Mouse (Mus musculus) cortical plate, adult 2 months (tissue): Measurements from ENCODE around the gene Dner. TPM values are rescaled to one million over a fixed set of nuclear protein-coding genes. Genes with fewer than 3 reads are reported as not detected.

Experiments
- H3K27ac ChIP-seq: fragments of 200-500 bp; 2 replicates; pipeline ENCODE4 v1.5.1; 2012; ENCODE audit warnings: low read length, control low read depth, inconsistent platforms; ENCODE audit not compliant: insufficient read depth
- H3K4me1 ChIP-seq: fragments of 200-500 bp; 2 replicates; pipeline ENCODE4 v1.6.1; 2011; ENCODE audit warnings: low read length; ENCODE audit not compliant: control insufficient read depth, insufficient read depth
- H3K4me3 ChIP-seq: fragments of 200-500 bp; 2 replicates; pipeline ENCODE4 v1.5.1; 2011; ENCODE audit warnings: mild to moderate bottlenecking, low read length, control low read depth; ENCODE audit not compliant: insufficient read depth
- CTCF ChIP-seq: fragments of 200-500 bp; IDR thresholded peaks from 2 replicates; pipeline ENCODE4 v1.5.1; 2011; ENCODE audit warnings: mild to moderate bottlenecking, control low read depth, low read length; ENCODE audit not compliant: insufficient read depth; ENCODE audit errors: extremely low read depth
- POLR2A ChIP-seq: fragments of 200-500 bp; IDR thresholded peaks from 2 replicates; pipeline ENCODE4 v1.6.1; 2011; ENCODE audit warnings: mild to moderate bottlenecking, low read length, control low read depth; ENCODE audit not compliant: insufficient read depth; ENCODE audit errors: extremely low read depth
- polyA plus RNA-seq: library from polyadenylated mRNA; depleted of rRNA; stranded (reverse); fragments of >200 nt; gene quantifications from 2 replicates; pipeline ENCODE4 v1.2.3, GENCODE M21; 2012

Gene Dner
- polyA plus RNA-seq, 1 experiment = 75.0 TPM

- H3K4me1 ChIP-seq = no peaks in the 10 kb centered on the region
- no peak for TF ChIP-seq POLR2A
- no peak for TF ChIP-seq CTCF
- no peak overlapping the region for H3K27ac ChIP-seq
- no peak overlapping the region for H3K4me3 ChIP-seq
Observed at GRCm38 (mm10) chr1:84436281-84436680, 259.7 kb downstream of the Dner start.

GRCm38 (mm10) chr1:84433291-84433980 lies 262.6 kb downstream of the Dner start:
- no peak for TF ChIP-seq CTCF
- no peak for TF ChIP-seq POLR2A
- Histone ChIP-seq H3K4me1 (no peaks in the 10 kb centered on the region), H3K27ac (no peak overlapping the region), H3K4me3 (no peak overlapping the region)

- Histone ChIP-seq H3K4me1 (peaks cover 1% of the 10 kb centered on the region; the same call in 1 of the 2 replicates), H3K4me3 (no peak overlapping the region), H3K27ac (no peak overlapping the region)
- TF ChIP-seq CTCF (no peak), POLR2A (no peak)
Observed at GRCm38 (mm10) chr1:84432311-84432710, 263.7 kb downstream of the Dner start.

- H3K4me1 ChIP-seq = peaks cover 1% of the 10 kb centered on the region; the same call in 1 of the 2 replicates
- no peak overlapping the region for H3K4me3 ChIP-seq
- TF ChIP-seq CTCF (no peak), POLR2A (no peak)
- no peak overlapping the region for H3K27ac ChIP-seq
Observed at GRCm38 (mm10) chr1:84428331-84428730, 267.7 kb downstream of the Dner start.

- no peak overlapping the region for H3K27ac ChIP-seq
- peaks cover 1% of the 10 kb centered on the region; the same call in 1 of the 2 replicates for H3K4me1 ChIP-seq
- no peak overlapping the region for H3K4me3 ChIP-seq
- TF ChIP-seq POLR2A (no peak), CTCF (no peak)
Observed at GRCm38 (mm10) chr1:84427757-84428156, 268.3 kb downstream of the Dner start.

- Histone ChIP-seq H3K4me3 (no peak overlapping the region), H3K27ac (no peak overlapping the region), H3K4me1 (peaks cover 1% of the 10 kb centered on the region; the same call in 1 of the 2 replicates)
- TF ChIP-seq CTCF (no peak), POLR2A (no peak)
Observed at GRCm38 (mm10) chr1:84426679-84427078, 269.3 kb downstream of the Dner start.

- Histone ChIP-seq H3K4me1 (no peaks in the 10 kb centered on the region; the same call in 1 of the 2 replicates), H3K4me3 (no peak overlapping the region), H3K27ac (no peak overlapping the region)
- TF ChIP-seq POLR2A (no peak), CTCF (no peak)
Observed at GRCm38 (mm10) chr1:84422881-84423280, 273.1 kb downstream of the Dner start.

- TF ChIP-seq POLR2A (no peak), CTCF (no peak)
- H3K4me3 ChIP-seq = no peak overlapping the region
- H3K27ac ChIP-seq = no peak overlapping the region
- no peaks in the 10 kb centered on the region for H3K4me1 ChIP-seq
Observed at GRCm38 (mm10) chr1:84421845-84422244, 274.2 kb downstream of the Dner start.

GRCm38 (mm10) chr1:84419416-84419815 lies 276.6 kb downstream of the Dner start:
- no peak for TF ChIP-seq CTCF
- no peak for TF ChIP-seq POLR2A
- no peak overlapping the region for H3K27ac ChIP-seq
- no peak overlapping the region for H3K4me3 ChIP-seq
- H3K4me1 ChIP-seq = no peaks in the 10 kb centered on the region

GRCm38 (mm10) chr1:84418511-84418910 lies 277.5 kb downstream of the Dner start:
- Histone ChIP-seq H3K4me3 (no peak overlapping the region), H3K27ac (no peak overlapping the region), H3K4me1 (no peaks in the 10 kb centered on the region)
- TF ChIP-seq CTCF (no peak), POLR2A (no peak)

- Histone ChIP-seq H3K4me1 (no peaks in the 10 kb centered on the region), H3K27ac (no peak overlapping the region), H3K4me3 (no peak overlapping the region)
- TF ChIP-seq CTCF = no peak
- TF ChIP-seq POLR2A = no peak
Observed at GRCm38 (mm10) chr1:84417761-84418238, 278.2 kb downstream of the Dner start.
